Mouse (Mus musculus) CH12.LX (cell line): ENCODE results near the gene Arl15.

Source experiments
- CTCF ChIP-seq, 2 experiments: IDR thresholded peaks in 1 of 2; conservative IDR thresholded peaks in 1 of 2; 2 replicates each; pipeline ENCODE4 v1.5.1; 2011 to 2012; ENCODE audit warnings: low read depth in 2 of 2, low read length in 2 of 2, improper control_type of control experiment in 1 of 2, inconsistent platforms in 1 of 2, mild to moderate bottlenecking in 1 of 2, moderate library complexity in 1 of 2
- EP300 ChIP-seq: IDR thresholded peaks from 2 replicates; pipeline ENCODE4 v1.6.1; 2011; ENCODE audit warnings: low read length, improper control_type of control experiment
- IRF4 ChIP-seq: IDR thresholded peaks from 2 replicates; pipeline ENCODE4 v1.6.1; 2014; ENCODE audit warnings: low read depth, mild to moderate bottlenecking, inconsistent platforms, low read length, improper control_type of control experiment
- KAT2A ChIP-seq: IDR thresholded peaks from 2 replicates; pipeline ENCODE4 v1.6.1; 2012; ENCODE audit warnings: low read length, improper control_type of control experiment, inconsistent platforms; ENCODE audit not compliant: insufficient replicate concordance
- MAFK ChIP-seq: IDR thresholded peaks from 2 replicates; pipeline ENCODE4 v1.6.1; 2011; ENCODE audit warnings: low read length, improper control_type of control experiment; ENCODE audit not compliant: insufficient replicate concordance
- MXI1 ChIP-seq: IDR thresholded peaks from 2 replicates; pipeline ENCODE4 v1.6.1; 2011; ENCODE audit warnings: mild to moderate bottlenecking, low read depth, low read length, improper control_type of control experiment
- POLR2A ChIP-seq: IDR thresholded peaks from 2 replicates; pipeline ENCODE4 v1.6.1; 2011; ENCODE audit warnings: low read depth, mild to moderate bottlenecking, improper control_type of control experiment, low read length
- RAD21 ChIP-seq: IDR thresholded peaks from 2 replicates; pipeline ENCODE4 v1.6.1; 2011; ENCODE audit warnings: low read depth, mild to moderate bottlenecking, low read length, improper control_type of control experiment, moderate library complexity
- USF1 ChIP-seq: IDR thresholded peaks from 2 replicates; pipeline ENCODE4 v1.6.1; 2014; ENCODE audit warnings: low read depth, mild to moderate bottlenecking, inconsistent platforms, low read length, improper control_type of control experiment
- USF2 ChIP-seq: conservative IDR thresholded peaks from 2 replicates; pipeline ENCODE4 v1.6.1; 2011; ENCODE audit warnings: low read depth, low read length, improper control_type of control experiment

GRCm38 (mm10) chr13:114068421-114068820, 274.1 kb downstream of the Arl15 start:
- TF ChIP-seq POLR2A (no peak), CTCF (conservative IDR thresholded peaks at IDR 0.05 in 1 of 2, IDR thresholded peaks at IDR 0.05 in 1 of 2; ENCODE audit: low read depth in 2 of 2, low read length in 2 of 2) (no peak), USF2 (no peak), KAT2A (no peak), MAFK (no peak), USF1 (no peak), IRF4 (no peak), MXI1 (no peak), RAD21 (no peak), EP300 (no peak)
